Mouse (Mus musculus) kidney, embryonic 16.5 days (tissue): ENCODE data around the gene Ndufb6. TPM values are rescaled to one million over a fixed set of nuclear protein-coding genes. Genes with fewer than 3 reads are reported as not detected.

ENCODE experiments used
- ATAC-seq: fragments of 200-750 bp; cut with Nextera tagmentation; 2 replicates; pipeline ENCODE4 v1.8.0; 2017; ENCODE audit warnings: moderate TSS enrichment; ENCODE audit not compliant: low FRiP score, low TSS enrichment
- H3K27ac ChIP-seq: fragments of 300-500 bp; sonication (generic); 2 replicates; pipeline ENCODE4 v1.5.1; 2014; ENCODE audit warnings: low read length
- H3K27me3 ChIP-seq: fragments of 300-500 bp; sonication (generic); 2 replicates; pipeline ENCODE4 v1.6.1; 2014; ENCODE audit warnings: low read length, control low read depth, mixed read lengths; ENCODE audit not compliant: insufficient read depth
- H3K36me3 ChIP-seq: fragments of 300-500 bp; sonication (generic); 2 replicates; pipeline ENCODE4 v1.6.1; 2014; ENCODE audit warnings: low read length, control low read depth, mixed read lengths; ENCODE audit not compliant: insufficient read depth
- H3K4me1 ChIP-seq: fragments of 300-500 bp; sonication (generic); 2 replicates; pipeline ENCODE4 v1.6.1; 2014; ENCODE audit warnings: low read length, control low read depth, mixed read lengths; ENCODE audit not compliant: insufficient read depth
- H3K4me2 ChIP-seq: fragments of 300-500 bp; sonication (generic); replicated peaks from 2 replicates; pipeline ENCODE4 v1.6.1; 2014; ENCODE audit warnings: low read depth, low read length
- H3K4me3 ChIP-seq: fragments of 300-500 bp; sonication (generic); 2 replicates; pipeline ENCODE4 v1.5.1; 2014; ENCODE audit warnings: mild to moderate bottlenecking, low read length
- H3K9ac ChIP-seq: fragments of 300-500 bp; sonication (generic); replicated peaks from 2 replicates; pipeline ENCODE4 v1.6.1; 2014; ENCODE audit warnings: low read length
- H3K9me3 ChIP-seq: fragments of 300-500 bp; sonication (generic); 2 replicates; pipeline ENCODE4 v1.6.1; 2016; ENCODE audit warnings: low read length, control low read depth
- WGBS: fragments of 180-500 bp; shearing (Covaris S2); extraction: QIAGEN DNeasy Blood & Tissue Kit; methylation state at CpG from one replicate; pipeline ENCODE4 v1.1.7; 2014; 5-methylcytosine and 5-hydroxymethylcytosine counted together
- polyA plus RNA-seq: library from polyadenylated mRNA; unstranded; fragments of >200 nt; fragmentation: Nextera tagmentation; extraction: Ambion mirVana; gene quantifications from 2 replicates; pipeline ENCODE4 v1.2.1, GENCODE M21; 2015

Ndufb6 gene
- polyA plus RNA-seq, 1 experiment from 2014 or later: 371 TPM

DNA sequence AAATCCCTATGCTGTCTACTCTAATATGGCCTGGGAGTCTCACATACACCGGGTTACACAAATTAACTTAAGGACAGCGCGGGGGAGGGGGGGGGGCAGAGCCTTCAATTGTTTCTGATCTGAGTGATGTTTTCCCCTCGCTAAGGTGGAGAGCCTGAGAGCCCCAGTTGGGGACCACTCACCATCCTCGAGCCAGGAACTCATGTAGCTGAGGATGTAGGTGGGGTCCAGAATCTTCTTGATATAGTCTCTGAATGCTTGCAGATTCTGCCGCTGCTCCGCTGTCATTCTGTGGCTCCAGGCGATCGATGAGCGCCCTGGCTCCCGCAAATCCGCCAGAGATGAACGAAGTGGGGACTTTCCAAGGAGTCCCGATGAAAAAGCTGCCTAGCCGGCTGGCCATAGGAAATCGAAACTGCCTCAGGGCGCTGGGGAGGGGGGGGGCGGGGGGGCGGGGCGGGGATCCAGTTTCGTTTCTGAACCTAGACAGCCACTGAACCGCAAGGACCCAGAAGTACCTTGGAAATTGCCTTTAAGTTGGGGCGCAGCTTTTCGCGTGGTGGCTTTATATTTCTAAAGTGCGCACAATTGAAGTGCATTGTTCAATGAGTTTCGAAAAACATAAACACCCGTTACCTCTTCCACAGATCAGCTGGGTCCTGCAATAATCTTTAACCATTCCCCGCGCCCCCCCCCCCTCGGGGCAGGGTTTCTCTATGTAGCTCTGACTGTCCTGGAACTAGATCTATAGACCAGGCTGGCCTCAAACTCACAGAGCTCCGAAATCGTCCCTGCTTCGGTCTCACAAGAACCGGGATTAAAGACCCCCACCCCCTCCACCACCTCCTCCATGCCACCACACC is 39.6 kb downstream of the Ndufb6 start, which contains the start of gene Ddx58:
Ddx58 (minus strand) TSS at position 420 of the 863 bp plus-strand sequence.
- WGBS: under 1% methylated on average over 34 of the region's 35 CpGs
- Histone ChIP-seq H3K36me3 (no peaks in the 10 kb centered on the region), H3K9ac (peak within 1 kb of the TSS; percentile 78), H3K27ac (peak within 1 kb of the TSS; percentile 51), H3K27me3 (no peaks in the 10 kb centered on the region), H3K9me3 (no peaks in the 10 kb centered on the region), H3K4me3 (peak within 1 kb of the TSS; percentile 70), H3K4me2 (peak within 1 kb of the TSS; percentile 90), H3K4me1 (peaks cover 13% of the 10 kb centered on the region)
- ATAC-seq: peak; percentile 69

DNA sequence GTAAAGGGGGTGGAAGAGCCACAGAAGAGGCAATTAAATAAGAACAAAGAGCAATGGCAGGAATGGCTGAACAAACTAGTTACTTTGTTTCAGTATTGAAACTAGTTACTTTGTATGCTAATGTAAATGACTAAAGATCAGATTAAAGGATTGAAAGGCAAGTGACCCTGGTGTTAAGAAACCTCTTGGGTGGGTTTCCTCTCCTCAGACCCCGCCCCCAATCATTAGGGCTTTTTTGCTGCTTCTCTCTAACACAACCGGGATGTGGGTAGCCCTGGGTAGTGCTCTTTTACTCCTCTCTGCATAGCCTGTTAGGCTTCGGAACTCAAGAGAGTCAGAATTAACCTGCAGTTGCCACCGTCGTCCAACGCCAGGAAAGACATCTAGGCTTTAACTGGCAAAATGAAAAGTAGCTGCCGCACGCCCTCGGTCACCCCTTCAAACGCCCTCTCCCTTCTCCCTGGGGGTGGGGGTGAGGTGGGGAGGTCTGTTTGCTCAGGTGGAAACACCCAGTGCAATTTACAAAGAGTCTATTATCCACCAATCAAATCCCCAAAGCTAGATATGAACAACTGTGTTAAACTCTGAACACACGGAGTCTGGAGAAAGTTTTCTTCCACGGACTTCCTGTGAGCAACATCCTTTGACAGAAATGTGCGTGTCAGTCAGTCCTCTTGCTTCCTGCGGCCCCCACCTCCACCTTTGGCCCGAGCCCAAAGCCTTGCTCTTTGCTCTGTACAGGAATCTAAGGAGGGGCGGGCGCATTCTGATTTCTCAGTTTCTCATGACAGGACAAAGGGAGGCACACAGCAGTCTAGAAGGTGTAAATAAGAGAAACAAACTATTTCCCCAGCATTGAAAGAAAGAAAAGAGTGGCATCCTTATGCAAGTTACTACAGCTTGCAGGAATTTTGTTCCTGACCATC is 40.5 kb downstream of the Ndufb6 start:
- peak; percentile 85 for ATAC-seq
- Histone ChIP-seq H3K9me3 (no peaks in the 10 kb centered on the region), H3K27me3 (no peaks in the 10 kb centered on the region), H3K4me3 (peak overlapping the region; percentile 70), H3K4me2 (peak overlapping the region; percentile 90), H3K27ac (peak overlapping the region; percentile 51), H3K9ac (peak overlapping the region; percentile 78), H3K4me1 (peaks cover 13% of the 10 kb centered on the region), H3K36me3 (no peaks in the 10 kb centered on the region)
- WGBS: 1% methylated on average over 17 of the region's 17 CpGs

DNA sequence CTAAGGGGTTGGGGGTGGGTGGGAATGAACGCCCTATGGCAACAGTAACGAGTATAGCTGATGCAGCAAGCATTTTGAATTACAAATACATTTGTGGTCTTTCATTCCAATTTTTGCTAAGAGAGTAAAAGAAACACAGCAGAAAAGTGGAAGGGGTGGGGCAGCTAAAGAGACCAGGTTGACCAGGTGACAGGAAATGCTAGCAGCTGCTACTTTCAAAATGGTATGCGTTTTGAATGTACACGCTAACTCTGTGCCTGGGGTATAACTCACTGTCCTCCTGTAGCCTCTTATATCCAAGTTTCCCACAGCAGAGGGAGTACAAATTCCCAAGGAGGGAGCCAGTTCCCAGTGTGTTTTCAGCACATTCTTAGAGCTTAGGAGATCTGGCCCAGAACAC is 42.4 kb downstream of the Ndufb6 start:
- 82% methylated on average over 4 of the region's 4 CpGs for WGBS
- Histone ChIP-seq H3K9ac (no peak overlapping the region), H3K36me3 (no peaks in the 10 kb centered on the region), H3K9me3 (no peaks in the 10 kb centered on the region), H3K4me3 (no peak overlapping the region), H3K27me3 (no peaks in the 10 kb centered on the region), H3K27ac (no peak overlapping the region), H3K4me2 (no peak overlapping the region), H3K4me1 (peaks cover 13% of the 10 kb centered on the region)
- no peak for ATAC-seq

DNA sequence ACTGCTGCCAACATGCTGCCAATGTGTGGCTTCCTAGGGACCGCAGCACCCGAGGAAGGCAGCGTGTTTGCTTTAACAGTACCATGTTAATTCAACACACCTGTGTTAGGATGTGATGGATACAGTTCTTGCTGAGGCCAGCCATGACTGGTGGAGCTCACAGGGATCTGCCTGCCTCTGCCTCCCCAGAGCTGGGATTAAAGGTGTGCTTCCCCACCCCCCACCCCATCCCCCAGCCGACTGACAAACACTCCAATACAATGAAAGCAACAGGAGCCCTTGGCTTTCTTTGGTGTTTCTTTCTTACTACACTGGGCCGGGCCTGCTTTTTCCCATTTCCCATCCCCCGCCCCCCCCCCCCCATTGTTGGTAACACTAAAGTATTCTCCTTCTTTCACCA is 45.0 kb downstream of the Ndufb6 start:
- Histone ChIP-seq H3K9me3 (no peaks in the 10 kb centered on the region), H3K36me3 (no peaks in the 10 kb centered on the region), H3K9ac (no peak overlapping the region), H3K4me1 (peaks cover 7% of the 10 kb centered on the region), H3K4me2 (no peak overlapping the region), H3K4me3 (no peak overlapping the region), H3K27me3 (no peaks in the 10 kb centered on the region), H3K27ac (no peak overlapping the region)
- 74% methylated on average over 6 of the region's 6 CpGs for WGBS
- no peak for ATAC-seq

DNA sequence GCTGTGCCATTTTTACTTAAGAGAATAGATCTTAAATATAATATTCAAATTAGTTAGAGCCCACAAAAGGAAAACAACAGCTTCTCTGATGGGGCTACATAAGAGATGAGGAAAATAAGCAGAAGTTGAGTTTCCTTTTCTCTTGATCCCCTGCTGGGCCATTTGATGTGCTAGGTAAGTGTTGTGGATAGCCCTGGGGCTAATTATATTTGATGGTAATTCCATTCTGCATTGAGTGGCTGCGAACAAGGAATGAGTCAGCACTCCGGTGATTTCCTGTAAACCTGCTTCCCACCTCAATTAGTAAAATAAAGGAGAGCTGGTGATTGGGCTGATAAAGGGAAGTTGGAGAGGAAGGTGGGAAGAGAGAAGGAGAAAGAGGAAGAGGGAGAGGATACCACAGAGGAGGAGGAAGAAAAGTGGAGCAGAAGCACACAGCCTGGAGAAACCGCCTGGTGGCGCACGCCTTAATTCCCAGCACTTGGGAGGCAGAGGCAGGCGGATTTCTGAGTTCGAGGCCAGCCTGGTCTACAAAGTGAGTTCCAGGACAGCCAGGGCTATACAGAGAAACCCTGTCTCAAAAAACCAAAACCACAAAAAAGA is 46.1 kb downstream of the Ndufb6 start:
- ATAC-seq: no peak
- Histone ChIP-seq H3K27ac (no peak overlapping the region), H3K27me3 (no peaks in the 10 kb centered on the region), H3K9ac (no peak overlapping the region), H3K9me3 (no peaks in the 10 kb centered on the region), H3K4me3 (no peak overlapping the region), H3K4me1 (no peaks in the 10 kb centered on the region), H3K36me3 (no peaks in the 10 kb centered on the region), H3K4me2 (no peak overlapping the region)
- 91% methylated on average over 7 of the region's 7 CpGs for WGBS

DNA sequence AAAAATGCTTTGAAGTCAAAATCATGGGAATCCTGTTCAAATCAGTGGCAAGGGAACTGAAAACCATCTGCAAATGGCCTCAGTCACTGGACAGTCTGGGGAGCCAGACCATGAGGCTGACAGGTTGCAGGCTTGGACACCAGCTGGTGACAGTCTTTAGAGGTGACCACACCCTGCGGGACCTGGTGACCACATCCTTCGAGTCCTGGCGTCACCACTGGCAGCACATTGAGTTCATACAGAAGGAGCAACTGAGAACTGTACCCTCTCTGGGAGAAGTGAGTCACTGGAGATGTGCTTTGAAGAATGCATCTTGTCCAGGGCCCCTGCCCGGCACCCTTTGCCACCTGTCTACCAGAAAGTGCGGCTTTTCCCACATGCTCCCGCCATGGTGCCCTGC is 49.5 kb downstream of the Ndufb6 start:
- Histone ChIP-seq H3K4me2 (no peak overlapping the region), H3K4me1 (no peaks in the 10 kb centered on the region), H3K27me3 (no peaks in the 10 kb centered on the region), H3K9ac (no peak overlapping the region), H3K9me3 (no peaks in the 10 kb centered on the region), H3K27ac (no peak overlapping the region), H3K36me3 (no peaks in the 10 kb centered on the region), H3K4me3 (no peak overlapping the region)
- WGBS: 84% methylated on average over 6 of the region's 6 CpGs
- ATAC-seq: no peak

DNA sequence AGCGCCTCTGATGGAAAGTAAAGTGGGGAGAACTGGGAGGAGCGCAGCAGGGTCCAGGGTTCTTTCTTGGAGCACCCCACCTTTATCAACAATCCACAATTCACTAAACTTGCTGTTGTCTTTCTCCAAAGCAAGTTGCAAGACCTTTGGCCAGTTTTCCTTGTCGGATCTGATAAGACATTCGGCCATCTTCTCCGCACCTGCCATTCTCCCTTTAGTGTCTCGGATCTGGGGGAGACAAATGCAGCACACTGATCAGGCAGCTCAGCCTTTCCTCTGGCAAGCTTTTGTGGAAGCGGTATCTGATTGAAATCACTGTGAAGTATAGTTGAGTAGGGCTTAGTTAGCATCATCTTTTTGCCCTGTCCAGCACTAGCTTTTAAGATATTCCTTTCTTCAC is 51.3 kb downstream of the Ndufb6 start:
- no peak overlapping the region for H3K4me3 ChIP-seq
- H3K36me3 ChIP-seq: no peaks in the 10 kb centered on the region
- no peak for ATAC-seq
- no peak overlapping the region for H3K9ac ChIP-seq
- H3K27me3 ChIP-seq: no peaks in the 10 kb centered on the region
- 95% methylated on average over 7 of the region's 7 CpGs for WGBS
- no peaks in the 10 kb centered on the region for H3K4me1 ChIP-seq
- no peak overlapping the region for H3K27ac ChIP-seq
- H3K9me3 ChIP-seq: no peaks in the 10 kb centered on the region
- no peak overlapping the region for H3K4me2 ChIP-seq

DNA sequence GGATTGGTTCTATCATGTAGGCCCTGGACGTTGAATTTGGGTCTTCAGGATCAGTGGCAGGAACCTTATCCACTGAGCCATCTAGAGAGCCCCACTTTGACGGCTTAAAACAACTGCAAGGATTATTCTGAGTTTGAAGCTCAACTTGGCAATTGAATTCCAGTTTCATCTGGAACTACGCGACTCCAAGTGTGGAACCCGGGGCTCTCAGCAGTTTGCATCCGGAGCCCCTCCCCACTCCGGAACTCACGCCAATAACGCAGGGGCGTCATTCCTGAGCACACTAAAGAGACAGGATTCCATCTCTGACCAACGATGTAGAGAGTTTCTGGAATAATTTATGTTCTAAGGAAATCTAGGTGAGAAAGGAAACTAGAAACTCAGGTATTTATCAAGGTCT is 52.1 kb downstream of the Ndufb6 start:
- no peaks in the 10 kb centered on the region for H3K4me1 ChIP-seq

DNA sequence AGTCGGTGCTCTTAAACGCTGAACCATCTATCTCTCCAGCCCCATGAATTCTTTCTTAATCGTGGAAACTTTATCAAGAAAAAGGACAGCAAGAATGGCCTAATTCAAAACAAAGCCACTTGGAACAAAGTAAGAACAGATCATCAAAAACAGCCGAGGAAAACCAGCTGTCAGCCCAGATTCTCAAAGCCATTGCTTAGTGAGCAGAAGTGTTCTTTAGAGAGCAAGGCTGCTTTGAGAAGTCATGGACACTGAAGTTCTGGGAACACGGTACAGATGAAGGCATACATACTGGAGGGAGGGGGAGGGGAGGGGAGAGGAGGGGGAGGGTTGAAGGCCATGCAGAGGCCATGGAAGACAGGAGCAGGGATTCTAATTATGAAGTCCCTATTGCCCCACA is 53.1 kb downstream of the Ndufb6 start:
- ATAC-seq: no peak
- 64% methylated on average over 5 of the region's 5 CpGs for WGBS
- H3K4me1 ChIP-seq: no peaks in the 10 kb centered on the region
- no peaks in the 10 kb centered on the region for H3K9me3 ChIP-seq
- no peaks in the 10 kb centered on the region for H3K27me3 ChIP-seq
- no peak overlapping the region for H3K9ac ChIP-seq
- H3K4me3 ChIP-seq: no peak overlapping the region
- H3K27ac ChIP-seq: no peak overlapping the region
- no peaks in the 10 kb centered on the region for H3K36me3 ChIP-seq
- H3K4me2 ChIP-seq: no peak overlapping the region

More for the DNA sequence above, 52.1 kb downstream of the Ndufb6 start:
- H3K27me3 ChIP-seq: no peaks in the 10 kb centered on the region
- no peak overlapping the region for H3K27ac ChIP-seq
- no peak overlapping the region for H3K4me3 ChIP-seq
- H3K9ac ChIP-seq: no peak overlapping the region
- no peaks in the 10 kb centered on the region for H3K9me3 ChIP-seq
- ATAC-seq: no peak
- H3K36me3 ChIP-seq: no peaks in the 10 kb centered on the region
- H3K4me2 ChIP-seq: no peak overlapping the region
- WGBS: 87% methylated on average over 11 of the region's 11 CpGs
